Mouse (Mus musculus): ENCODE measurements around the gene Sypl. TPM values are rescaled to one million over a fixed set of nuclear protein-coding genes. Genes with fewer than 3 reads are reported as not detected.

Gene Sypl
- total RNA-seq, 2 experiments from 2014 or later, result 30.3 to 32.4 TPM

DNA sequence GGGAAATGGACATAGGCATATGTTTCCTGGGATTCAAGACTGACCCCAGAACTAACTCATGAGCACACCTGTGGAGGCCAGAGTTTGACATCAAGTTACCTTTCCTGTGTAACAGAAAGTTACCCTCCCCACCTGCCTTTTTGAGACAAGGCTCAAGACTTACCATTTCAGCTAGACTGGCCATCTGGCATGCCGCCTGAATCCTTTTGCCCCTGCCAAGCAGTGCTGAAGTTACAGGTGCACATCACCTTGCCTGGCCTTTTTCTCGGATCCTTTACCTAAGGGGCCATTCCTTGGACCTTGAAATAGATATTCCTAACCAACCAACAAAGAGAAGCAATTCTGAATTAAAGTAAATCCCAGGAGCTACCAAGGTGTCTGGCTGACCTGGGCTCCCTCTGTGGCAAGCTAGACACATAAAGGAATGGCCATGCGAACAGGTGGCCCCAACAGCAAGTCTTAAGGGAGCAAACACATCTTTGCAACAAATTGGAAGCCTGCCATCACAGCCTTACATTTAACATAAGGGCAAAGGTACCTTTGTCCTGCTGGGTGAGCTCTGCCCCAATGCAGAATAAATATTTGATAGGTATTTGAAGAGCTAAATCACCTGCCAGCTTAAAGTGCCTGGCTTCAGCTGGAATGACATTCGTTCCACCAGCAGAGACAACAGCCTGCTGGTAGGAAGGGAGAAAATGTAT is 17.3 kb upstream of the Sypl start:
- intact Hi-C loops (cut with DNase I), result no loop called here
- no peak for DNase-seq (ENCODE audit: extremely low spot score in 1 of 2, low spot score in 2 of 2)

DNA sequence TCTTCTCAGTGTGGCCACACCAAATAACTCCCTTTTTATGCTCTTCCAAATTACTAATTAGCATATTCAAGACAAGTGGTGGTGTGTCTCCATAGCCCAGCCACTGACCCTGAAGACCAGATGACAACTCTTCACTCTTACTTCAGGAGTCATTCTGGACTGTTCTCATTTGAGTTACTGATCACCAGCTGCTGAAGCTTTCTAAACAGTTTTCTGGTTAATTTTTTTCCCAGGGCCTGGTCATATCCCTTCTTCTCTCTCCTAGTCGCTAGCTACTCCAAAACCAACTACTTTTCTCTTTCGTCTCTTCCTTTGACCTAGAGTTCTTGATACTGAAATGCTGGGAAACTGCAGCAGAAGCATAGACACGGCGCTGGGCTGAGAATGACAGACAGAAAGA is 12.6 kb upstream of the Sypl start:
- intact Hi-C loops (cut with DNase I), result no loop called here
- no peak for DNase-seq (ENCODE audit: extremely low spot score in 1 of 2, low spot score in 2 of 2)

DNA sequence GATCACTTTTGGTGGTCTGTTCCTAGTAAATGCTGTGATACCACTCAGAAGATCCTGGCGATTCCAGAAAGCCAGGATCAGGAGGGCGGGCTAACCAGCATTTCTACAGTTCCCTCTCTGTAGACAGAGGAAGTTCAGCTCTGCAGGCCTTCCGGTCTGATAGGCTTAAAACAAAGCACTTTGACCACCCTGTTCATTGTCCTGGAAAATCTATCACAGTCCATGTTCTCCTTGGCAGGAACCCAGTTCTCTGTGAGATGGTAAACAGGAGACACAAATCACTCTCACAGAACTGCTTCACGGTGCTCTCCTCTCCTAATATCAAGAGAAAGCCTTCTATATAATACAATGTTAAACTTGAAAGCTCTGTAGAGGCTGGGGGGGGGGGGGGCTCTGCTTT is 10.3 kb upstream of the Sypl start:
- intact Hi-C loops (cut with DNase I), result no loop called here
- no peak for DNase-seq (ENCODE audit: extremely low spot score in 1 of 2, low spot score in 2 of 2)

DNA sequence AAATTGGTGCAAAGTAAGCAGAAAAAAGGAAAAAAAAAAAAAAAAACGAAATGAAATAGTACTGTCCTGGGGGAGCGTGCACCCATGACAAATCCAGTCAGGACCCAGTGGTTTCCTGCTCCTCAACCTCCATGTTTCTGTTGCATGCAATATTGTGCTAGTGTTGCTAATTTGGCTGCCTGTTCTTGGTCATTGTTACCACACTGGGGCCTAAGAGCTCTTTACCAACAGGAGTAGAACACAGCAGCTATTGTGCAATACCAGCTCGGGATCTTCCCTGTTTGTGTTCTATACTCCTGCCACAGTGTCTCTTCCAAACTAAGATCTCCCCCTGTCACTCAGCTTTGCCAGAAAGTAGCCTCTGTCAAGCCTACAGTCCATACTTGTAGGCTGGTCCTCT is 9.7 kb upstream of the Sypl start:
- intact Hi-C loops (cut with DNase I), result no loop called here
- no peak for DNase-seq (ENCODE audit: extremely low spot score in 1 of 2, low spot score in 2 of 2)

GRCm38 (mm10) chr12:32944884-32945454 is 8.7 kb upstream of the Sypl start:
- intact Hi-C loops (cut with DNase I), result no loop called here
- DNase-seq (ENCODE audit: extremely low spot score in 1 of 2, low spot score in 2 of 2), result no peak

GRCm38 (mm10) chr12:32946376-32946775 is 7.3 kb upstream of the Sypl start:
- no peak for DNase-seq (ENCODE audit: extremely low spot score in 1 of 2, low spot score in 2 of 2)
- intact Hi-C loops (cut with DNase I), result no loop called here

DNA sequence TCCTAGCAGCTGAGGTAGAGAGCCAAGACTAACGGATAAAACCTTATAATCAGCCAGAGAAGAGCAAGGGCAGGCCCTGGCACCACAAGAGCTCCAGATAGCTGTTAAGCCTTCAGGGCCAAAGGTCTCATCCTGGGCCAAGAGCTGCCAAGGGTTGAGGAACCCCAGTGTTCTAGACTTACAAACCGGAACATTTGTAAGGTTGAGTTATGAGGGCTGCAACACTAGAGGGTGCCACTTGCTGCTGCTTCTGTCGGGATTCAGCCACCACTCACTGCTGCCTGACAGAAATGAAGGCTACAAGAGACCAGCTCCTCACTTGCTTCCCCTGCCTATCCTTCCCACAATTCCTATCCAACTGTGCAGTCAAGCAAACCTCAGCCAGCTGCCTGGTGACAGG is 1.3 kb upstream of the Sypl start:
- intact Hi-C loops (cut with DNase I), result no loop called here
- DNase-seq (ENCODE audit: extremely low spot score in 1 of 2, low spot score in 2 of 2), result peak; percentile 21 to 50

- no peak for DNase-seq (ENCODE audit: extremely low spot score in 1 of 2, low spot score in 2 of 2)
- intact Hi-C loops (cut with DNase I), result no loop called here
Observed at GRCm38 (mm10) chr12:32953066-32953465, 625 bp upstream of the Sypl start.

DNA sequence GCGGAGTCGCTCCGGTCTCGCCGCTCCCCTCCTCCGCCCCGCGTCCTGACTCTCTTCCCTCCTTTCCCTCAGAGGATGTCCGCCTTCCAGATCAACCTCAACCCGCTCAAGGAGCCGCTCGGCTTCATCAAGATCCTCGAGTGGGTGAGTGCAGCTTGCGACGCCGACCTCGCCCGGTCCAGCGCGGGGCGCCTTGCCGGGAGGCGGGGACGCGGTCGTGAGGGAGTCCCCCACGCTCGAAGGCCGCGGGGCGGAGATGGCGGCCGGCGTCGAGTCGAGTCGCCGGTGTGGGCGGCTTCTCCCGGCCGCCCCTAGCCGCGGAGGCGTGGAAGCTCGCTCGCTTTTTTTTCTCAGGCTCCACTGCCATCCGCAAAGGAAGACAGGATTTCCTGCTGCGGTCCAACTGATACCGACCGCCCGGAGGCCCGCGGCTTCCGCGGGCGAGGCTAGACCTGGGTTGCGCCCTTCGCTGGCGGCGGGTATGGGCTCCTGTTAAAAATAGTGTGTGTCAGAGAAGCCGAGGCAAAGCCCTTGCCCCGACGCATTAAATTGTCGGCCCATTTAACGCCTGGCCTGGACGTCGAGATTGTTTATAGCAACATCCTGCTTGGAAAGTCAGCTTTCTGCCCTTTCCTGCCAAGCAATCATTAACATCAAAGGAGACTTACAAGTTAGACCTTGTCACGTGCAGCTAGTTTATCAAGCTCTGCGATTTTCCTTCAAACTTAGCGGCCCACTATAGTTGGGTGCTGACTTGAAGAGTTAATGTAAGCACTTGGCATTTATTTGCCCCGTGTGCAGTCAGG is 728 bp downstream of the Sypl start:
- DNase-seq (ENCODE audit: extremely low spot score in 1 of 2, low spot score in 2 of 2), result peak; percentile 54 to 87
- intact Hi-C loops (cut with DNase I), result no loop called here

- intact Hi-C loops (cut with DNase I), result no loop called here
- DNase-seq (ENCODE audit: extremely low spot score in 1 of 2, low spot score in 2 of 2), result no peak
Observed at GRCm38 (mm10) chr12:32955037-32955436, 1.3 kb downstream of the Sypl start.

DNA sequence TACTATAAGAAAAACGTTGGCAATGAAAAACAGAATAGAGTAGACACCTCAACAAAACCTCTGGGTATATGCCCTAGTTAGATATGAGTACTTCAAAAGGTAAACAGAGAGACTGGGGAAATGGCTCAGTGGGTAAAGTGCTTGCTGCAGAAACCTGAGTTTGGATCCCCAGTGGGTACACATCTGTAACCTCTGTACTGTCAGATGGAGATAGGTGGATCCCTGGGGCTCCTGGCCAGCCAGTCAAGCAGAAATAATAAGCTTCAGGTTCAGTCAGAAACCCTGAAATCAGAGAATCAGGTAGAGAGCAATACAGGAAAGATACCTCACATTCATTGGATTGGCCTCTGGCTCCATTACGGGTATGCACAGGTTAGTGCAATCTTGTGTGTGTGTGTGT is 3.5 kb downstream of the Sypl start:
- DNase-seq (ENCODE audit: extremely low spot score in 1 of 2, low spot score in 2 of 2), result no peak
- intact Hi-C loops (cut with DNase I), result no loop called here

DNA sequence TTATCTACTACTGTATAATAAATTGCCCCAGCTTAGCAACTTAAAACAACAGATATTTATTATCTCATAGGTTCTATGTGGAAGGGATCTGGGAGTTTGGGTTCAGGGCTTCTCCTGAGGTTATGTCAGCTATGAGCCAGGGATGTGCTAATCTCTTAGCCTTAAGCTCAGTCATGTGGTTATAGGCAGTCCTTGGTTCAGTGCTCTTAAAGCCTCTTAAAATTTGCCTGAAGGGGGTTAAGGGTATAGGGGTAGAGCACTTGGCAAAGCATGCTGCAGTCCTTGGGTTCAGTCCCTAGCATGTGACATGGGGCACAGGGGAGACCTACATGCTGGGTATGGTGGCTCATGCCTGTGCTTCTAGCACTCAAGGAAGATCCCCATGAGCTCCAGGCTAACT is 8.4 kb downstream of the Sypl start:
- intact Hi-C loops (cut with DNase I), result no loop called here
- no peak for DNase-seq (ENCODE audit: extremely low spot score in 1 of 2, low spot score in 2 of 2)

DNA sequence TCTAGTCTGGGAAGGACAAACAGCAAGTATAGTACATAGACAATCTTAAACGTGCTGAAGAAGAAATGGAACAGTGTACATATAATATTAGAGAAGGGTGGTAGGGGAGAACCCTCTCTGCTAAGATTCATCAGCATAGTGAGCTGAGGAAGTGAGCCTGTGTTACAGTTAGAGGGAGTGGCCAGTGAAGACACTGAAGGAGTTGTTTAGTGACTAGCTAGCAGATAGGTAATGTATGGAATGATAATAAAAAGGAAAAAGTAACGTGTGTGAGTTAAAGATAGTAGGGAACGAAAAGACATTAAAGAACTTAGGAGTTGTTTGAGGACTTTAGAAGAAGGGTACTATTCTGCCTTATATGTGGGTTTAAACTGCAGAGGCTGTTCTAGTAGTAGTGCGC is 10.2 kb downstream of the Sypl start:
- no peak for DNase-seq (ENCODE audit: extremely low spot score in 1 of 2, low spot score in 2 of 2)
- intact Hi-C loops (cut with DNase I), result no loop called here

DNA sequence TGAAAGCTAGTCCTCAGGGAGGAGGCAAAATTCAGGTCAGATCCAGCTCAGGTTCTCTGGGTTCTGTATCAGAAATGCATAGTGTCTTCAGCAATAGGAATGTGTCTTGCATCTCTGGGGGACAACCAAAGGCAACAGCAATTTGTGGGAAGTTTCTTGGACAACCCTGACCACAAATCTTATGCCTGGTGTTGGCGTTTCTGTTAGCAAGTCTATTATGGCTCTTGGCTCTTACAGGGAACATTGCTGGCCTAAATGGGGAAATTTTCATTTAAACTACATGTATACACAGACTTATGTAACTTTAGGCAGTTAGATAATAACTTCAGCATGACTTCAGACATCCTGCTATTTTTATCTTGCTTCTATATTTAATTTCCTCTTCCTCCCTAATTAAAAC is 18.6 kb downstream of the Sypl start:
- intact Hi-C loops (cut with DNase I), result no loop called here
- DNase-seq (ENCODE audit: extremely low spot score in 1 of 2, low spot score in 2 of 2), result no peak

GRCm38 (mm10) chr12:32974893-32975292 is 21.2 kb downstream of the Sypl start:
- DNase-seq (ENCODE audit: extremely low spot score in 1 of 2, low spot score in 2 of 2), result no peak
- intact Hi-C loops (cut with DNase I), result no loop called here

GRCm38 (mm10) chr12:32975501-32975900 is 21.8 kb downstream of the Sypl start:
- intact Hi-C loops (cut with DNase I), result no loop called here
- no peak for DNase-seq (ENCODE audit: extremely low spot score in 1 of 2, low spot score in 2 of 2)

DNA sequence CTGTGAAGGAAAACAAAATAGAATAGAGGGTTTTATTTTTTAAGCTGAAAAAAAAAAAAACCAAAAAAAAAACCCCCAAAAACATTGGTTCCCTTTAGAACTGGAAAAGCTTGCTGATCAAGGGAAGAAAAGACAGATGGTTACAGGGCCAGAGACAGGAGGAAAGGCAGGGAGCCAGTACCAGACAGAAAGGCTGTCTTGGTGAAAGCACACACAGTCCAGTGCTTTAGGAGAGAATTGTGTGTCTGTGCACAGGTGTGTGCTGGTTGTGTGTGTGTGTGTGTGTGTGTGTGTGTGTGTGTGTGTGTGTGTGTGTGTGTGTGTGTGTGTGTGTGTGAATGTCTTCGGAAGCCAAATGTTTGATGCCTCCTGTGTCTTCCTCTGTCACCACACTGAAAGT is 28.9 kb downstream of the Sypl start:
- DNase-seq (ENCODE audit: extremely low spot score in 1 of 2, low spot score in 2 of 2), result no peak
- intact Hi-C loops (cut with DNase I), result no loop called here

- no peak for DNase-seq (ENCODE audit: extremely low spot score in 1 of 2, low spot score in 2 of 2)
- intact Hi-C loops (cut with DNase I), result no loop called here
Observed at GRCm38 (mm10) chr12:32983081-32983480, 29.4 kb downstream of the Sypl start.

DNA sequence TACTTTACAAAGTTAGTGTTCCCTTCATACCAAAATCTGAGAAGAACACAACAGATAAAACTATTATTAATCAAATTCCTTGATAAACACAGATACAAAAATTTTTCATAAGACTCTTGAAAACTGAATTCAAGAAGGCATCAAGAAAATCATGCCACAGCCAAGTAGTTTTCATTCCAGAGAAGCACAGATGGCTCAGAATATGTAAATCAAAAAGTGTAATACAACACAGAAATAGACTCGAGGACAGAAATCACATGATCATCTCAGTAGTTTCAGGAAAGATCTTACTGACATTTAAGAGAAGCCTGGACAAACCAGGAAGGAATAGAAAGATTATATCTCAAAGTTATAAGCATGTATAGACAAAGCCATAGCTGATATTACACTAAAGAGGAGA is 32.6 kb downstream of the Sypl start:
- DNase-seq (ENCODE audit: extremely low spot score in 1 of 2, low spot score in 2 of 2), result no peak
- intact Hi-C loops (cut with DNase I), result no loop called here

DNA sequence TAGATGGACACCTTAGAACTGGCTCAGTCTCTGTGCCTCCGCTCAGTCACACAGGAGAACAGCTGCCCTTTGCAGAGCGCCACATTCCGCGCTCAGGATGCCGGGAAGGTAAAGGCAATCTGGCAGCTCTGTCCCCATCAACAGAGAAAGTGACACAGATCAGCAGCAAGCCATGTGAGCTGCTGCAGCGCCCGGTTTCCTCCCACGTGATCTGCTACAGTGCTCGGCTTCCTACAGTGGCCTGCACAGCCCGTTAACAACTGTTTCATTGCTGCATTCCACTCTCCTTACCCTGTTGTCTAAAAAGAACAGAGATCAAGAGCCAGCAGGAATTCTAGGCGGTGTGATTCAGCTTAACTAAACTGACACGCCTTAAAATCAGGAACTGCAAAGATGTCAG is 36.0 kb downstream of the Sypl start:
- intact Hi-C loops (cut with DNase I), result no loop called here
- DNase-seq (ENCODE audit: extremely low spot score in 1 of 2, low spot score in 2 of 2), result peak in 1 of 2 experiments; percentile 33

All from left cerebral cortex, postnatal 10 days (tissue).